Mouse (Mus musculus): ENCODE results near the gene Lrch1.

Lrch1 gene

GRCm38 (mm10) chr14:74723541-74723940 lies 224.1 kb downstream of the Lrch1 start:
- in situ Hi-C loops (cut with MboI) = no loop called here

- in situ Hi-C loops (cut with MboI) = no loop called here
These were observed 238.6 kb downstream of the Lrch1 start for GRCm38 (mm10) chr14:74709054-74709453.

All from mature B cell (primary cell).